Mouse (Mus musculus): ENCODE results near the gene Sla2.
"Not testable (repeated sequence)": the region's sequence is repeated elsewhere in the genome, so short reads cannot be mapped to it uniquely, and the experiment has no call there.

Sla2 gene

GRCm38 (mm10) chr2:156887017-156887416 lies at the start of gene Sla2:
Gene Sla2 (minus strand): TSS chr2:156887192.
- DNase-seq: no peak

GRCm38 (mm10) chr2:156935005-156935404 lies 48.0 kb upstream of the Sla2 start:
- no peak for DNase-seq

GRCm38 (mm10) chr2:156933426-156933825 lies 46.4 kb upstream of the Sla2 start:
- DNase-seq: no peak

GRCm38 (mm10) chr2:156931421-156931820 lies 44.4 kb upstream of the Sla2 start:
- no peak for DNase-seq

- no peak for DNase-seq
These were observed 43.6 kb upstream of the Sla2 start for GRCm38 (mm10) chr2:156930549-156930948.

GRCm38 (mm10) chr2:156929519-156930120 lies 42.6 kb upstream of the Sla2 start:
- DNase-seq: no peak

GRCm38 (mm10) chr2:156928606-156929005 lies 41.6 kb upstream of the Sla2 start:
- DNase-seq: no peak

GRCm38 (mm10) chr2:156927663-156928062 lies 40.7 kb upstream of the Sla2 start:
- no peak for DNase-seq

GRCm38 (mm10) chr2:156925611-156926010 lies 38.6 kb upstream of the Sla2 start:
- not testable (repeated sequence) for DNase-seq

GRCm38 (mm10) chr2:156925075-156925474 lies 38.1 kb upstream of the Sla2 start:
- not testable (repeated sequence) for DNase-seq

- no peak for DNase-seq
These were observed 37.4 kb upstream of the Sla2 start for GRCm38 (mm10) chr2:156924210-156924898.

- no peak for DNase-seq
These were observed 36.1 kb upstream of the Sla2 start for GRCm38 (mm10) chr2:156923057-156923456.

GRCm38 (mm10) chr2:156919796-156920195 lies 32.8 kb upstream of the Sla2 start:
- no peak for DNase-seq

GRCm38 (mm10) chr2:156919191-156919590 lies 32.2 kb upstream of the Sla2 start:
- DNase-seq: not testable (repeated sequence)

- DNase-seq: no peak
These were observed 31.6 kb upstream of the Sla2 start for GRCm38 (mm10) chr2:156918562-156918961.

GRCm38 (mm10) chr2:156916419-156917125 lies 29.6 kb upstream of the Sla2 start:
- no peak for DNase-seq

GRCm38 (mm10) chr2:156915559-156915958 lies 28.6 kb upstream of the Sla2 start:
- no peak for DNase-seq

- no peak for DNase-seq
These were observed 26.2 kb upstream of the Sla2 start for GRCm38 (mm10) chr2:156913191-156913590.

- DNase-seq: not testable (repeated sequence)
These were observed 18.9 kb upstream of the Sla2 start for GRCm38 (mm10) chr2:156905931-156906330.

- peak; percentile 33 to 68 for DNase-seq
These were observed 18.2 kb upstream of the Sla2 start for GRCm38 (mm10) chr2:156904976-156905717.

GRCm38 (mm10) chr2:156903367-156903766 lies 16.4 kb upstream of the Sla2 start:
- DNase-seq: no peak

- not testable (repeated sequence) for DNase-seq
These were observed 15.4 kb upstream of the Sla2 start for GRCm38 (mm10) chr2:156902411-156902810.

- DNase-seq: no peak
These were observed 14.9 kb upstream of the Sla2 start for GRCm38 (mm10) chr2:156901883-156902282.

Measured in kidney, adult 8-10 months (tissue).